Mouse (Mus musculus): ENCODE measurements at regions not wholly inside any gene's neighbourhood (a gene's known extent, or its start where the extent isn't known, plus 50 kb on each side); places are given as distances from the start of the nearest gene placed in this dataset.
"Not testable (repeated sequence)": the region's sequence is repeated elsewhere in the genome, so short reads cannot be mapped to it uniquely, and the experiment has no call there.

DNA sequence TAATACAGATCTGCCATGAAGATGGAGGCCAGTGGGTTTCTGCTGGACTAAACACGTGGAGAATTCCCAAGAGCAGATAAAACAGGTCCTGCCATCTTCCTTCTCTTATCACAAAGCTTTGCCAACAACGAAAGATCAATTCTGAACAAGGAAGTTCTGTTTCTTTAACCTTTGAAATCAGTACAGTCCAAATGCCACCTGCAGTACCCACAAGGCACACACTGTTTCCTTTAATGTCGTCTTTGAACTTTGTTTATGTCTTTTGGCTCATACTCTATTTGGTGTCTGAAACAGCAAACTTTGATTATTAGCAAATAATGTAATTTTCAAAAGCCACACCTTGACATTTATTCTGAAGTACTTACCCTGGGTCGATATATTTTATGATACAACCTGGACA is 536.5 kb downstream of the Bckdhb start:
- DNase-seq (ENCODE audit: low spot score in 2 of 2), result no peak

DNA sequence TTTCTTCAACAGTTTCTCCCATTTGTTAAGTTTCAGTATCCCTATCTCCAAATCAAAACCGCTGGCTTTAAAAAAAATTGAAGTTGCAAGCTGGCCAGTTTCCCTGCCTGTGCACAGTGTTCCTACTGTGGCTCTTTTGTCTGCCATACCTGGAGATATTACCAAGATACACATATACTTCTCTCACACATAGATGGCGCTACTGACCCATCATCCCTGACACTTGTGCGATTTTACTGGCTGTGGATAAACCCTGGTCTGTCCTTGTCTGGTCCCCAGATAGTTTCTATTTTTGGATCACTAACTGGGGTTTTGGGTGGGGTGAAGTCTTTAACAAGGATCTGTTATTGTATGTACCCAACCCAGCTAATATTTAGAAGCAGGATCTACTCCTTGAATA is 541.8 kb downstream of the Bckdhb start:
- peak in 1 of 2 experiments; percentile 17 for DNase-seq (ENCODE audit: low spot score in 2 of 2)

DNA sequence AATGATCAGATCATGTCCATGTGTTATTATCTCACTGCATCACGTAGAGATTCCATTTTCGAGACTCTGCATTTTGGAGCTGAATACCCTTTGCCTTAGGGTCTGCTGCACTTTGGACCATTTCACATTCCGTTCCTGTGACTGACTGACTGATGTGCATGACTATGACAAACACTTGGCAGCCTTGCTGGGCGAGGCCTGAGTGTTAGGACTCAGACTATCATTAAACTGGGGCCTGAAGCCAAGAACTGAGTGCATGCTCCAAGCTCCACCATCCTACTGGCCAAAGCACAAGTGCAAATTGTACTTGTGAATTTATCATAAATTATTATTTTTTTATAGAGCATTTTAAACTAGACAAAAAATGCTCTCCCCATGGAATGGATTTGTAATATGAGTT is 547.8 kb downstream of the Bckdhb start:
- DNase-seq (ENCODE audit: low spot score in 2 of 2), result no peak

DNA sequence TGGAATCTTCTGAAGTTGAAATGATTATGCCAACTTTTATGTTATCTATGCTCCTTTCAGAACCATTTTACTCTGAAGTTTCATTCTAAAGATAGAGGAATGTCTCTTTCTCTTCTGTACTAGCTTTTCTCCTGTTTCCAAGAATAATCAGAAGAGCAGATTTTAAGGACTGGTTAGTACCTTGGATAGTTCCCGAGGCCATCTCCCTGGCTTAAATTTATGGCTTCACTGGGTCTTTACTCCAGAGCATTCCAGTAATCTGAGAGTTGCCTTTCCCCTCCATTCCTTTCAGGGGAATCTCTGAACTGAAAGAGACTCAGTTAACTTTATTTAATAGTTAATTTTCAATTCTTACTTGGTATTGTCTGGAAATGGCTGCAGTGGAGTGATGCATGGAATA is 551.0 kb downstream of the Bckdhb start:
- no peak for DNase-seq (ENCODE audit: low spot score in 2 of 2)

DNA sequence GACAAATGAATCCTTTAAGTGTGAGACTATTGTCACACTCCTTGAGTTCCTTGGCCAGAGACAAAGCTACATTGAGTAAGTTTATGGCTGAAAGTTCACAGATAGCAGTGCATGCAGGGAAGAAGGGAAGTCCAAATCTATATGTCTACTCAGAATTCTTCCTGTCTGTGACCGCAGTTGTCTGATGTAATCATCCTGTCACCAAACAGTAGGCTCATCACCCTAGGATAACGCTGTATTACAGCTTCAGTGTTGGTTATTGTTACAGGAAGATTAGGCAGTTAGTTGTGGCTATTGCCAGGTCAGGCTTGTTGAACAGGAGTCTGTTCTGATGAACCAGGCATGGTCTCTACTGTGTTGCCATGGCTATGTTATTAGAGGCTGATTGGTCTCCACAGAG is 574.6 kb downstream of the Bckdhb start:
- no peak for DNase-seq (ENCODE audit: low spot score in 2 of 2)

DNA sequence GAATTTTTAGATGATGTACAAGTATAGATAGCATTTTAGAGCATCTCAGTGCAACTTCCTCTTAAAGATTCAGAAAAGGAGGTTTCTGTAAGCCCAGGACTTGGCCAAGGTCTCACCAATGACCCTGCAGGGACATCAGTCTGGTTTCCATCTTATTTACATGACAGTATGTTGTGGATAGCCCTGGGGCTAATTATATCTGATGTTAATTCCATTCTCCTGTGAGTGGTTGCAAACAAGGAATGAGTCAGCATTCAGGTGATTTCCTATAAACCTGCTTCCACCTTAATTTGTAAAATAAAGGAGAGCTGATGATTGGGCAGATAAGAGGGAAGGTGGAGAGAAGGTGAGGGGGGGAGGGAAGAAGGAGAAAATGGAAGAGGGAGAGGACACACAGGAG is 578.0 kb downstream of the Bckdhb start:
- not testable (repeated sequence) for DNase-seq (ENCODE audit: low spot score in 2 of 2)

DNA sequence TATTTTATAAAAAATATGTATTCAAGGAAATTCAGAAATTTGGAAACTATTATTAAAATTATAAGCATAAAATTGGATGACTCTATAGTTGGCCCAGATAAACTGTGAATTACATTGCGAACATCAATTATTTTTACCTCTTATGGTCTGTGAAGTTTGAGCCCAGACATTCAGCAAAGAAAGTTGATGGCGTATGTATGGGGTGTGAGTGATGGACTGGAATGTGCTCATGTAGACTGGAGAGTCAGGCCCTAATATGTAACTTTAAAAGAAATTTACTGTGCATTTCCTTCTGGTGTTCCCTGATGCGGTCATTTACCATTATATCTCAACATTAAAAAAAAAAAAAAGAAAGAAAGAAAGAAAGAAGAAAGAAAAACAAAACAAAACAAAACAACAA is 592.1 kb downstream of the Bckdhb start:
- DNase-seq (ENCODE audit: low spot score in 2 of 2), result no peak

DNA sequence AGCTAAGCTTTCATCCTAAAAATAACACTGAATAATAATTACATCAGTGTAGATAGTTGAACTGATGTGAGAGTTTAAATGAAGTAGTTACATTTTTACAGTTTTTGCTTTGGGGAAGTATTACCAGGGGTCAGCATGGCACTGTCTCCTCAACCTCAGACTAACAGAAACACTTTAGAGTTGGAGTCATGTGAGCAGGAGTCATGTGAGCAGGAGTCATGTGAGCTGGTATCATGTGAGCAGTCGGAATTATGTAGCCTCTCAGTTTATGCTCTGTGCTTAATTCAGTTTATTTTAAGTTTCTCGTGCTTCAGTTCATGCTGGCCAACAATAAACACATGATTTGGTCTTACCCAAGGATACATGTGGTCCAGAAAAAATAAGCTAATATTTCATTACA is 620.5 kb downstream of the Bckdhb start:
- DNase-seq (ENCODE audit: low spot score in 2 of 2), result no peak

DNA sequence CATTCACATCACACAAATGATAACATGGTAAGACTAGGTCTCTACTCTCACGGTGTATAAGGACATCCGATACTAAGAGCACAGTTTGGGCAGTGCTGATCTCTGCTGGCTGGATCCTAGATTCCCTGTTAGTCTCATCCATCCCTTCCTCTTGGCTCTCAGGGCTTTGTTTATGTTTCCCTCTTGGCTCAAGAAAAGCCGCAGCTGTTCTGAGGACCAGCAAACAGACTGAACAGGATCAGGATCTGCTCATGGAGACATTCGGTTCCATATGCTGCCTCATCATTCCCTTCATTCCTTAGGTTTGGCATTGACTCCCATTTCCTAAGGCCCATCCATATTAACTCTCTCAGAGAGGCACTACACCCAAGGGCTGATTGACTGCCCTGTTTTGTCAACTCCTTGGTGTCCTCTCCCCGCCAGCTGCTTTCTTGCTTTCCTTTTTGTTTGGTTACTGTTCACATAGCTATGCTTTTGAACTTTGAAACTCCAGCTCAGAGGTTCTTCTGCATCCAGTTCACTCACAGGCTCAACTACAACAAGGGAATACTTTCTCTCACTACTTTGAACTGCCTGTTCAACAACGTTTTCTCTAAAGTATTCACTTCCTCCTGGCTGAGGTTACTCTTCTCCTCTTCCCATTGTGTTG is 623.2 kb downstream of the Bckdhb start:
- no peak for DNase-seq (ENCODE audit: low spot score in 2 of 2)

DNA sequence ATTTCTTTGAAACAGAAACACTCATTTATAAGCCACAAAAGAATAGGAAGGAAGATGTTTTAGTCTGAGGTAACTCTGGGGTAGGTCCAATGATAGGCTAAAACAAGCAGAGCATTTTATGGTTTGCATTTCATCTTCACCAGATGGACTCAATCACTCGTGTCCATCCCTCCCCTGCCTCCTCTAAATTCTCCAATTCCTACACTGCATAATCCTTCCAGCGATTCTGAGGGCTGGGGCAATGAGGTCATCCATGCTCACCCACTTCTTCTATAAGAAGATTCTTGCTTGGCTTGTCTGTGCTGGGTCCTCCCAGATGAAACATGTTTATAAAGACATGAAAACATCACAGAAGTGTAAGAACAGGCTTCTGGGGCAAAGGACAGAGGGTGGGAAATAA is 630.3 kb downstream of the Bckdhb start:
- no peak for DNase-seq (ENCODE audit: low spot score in 2 of 2)

DNA sequence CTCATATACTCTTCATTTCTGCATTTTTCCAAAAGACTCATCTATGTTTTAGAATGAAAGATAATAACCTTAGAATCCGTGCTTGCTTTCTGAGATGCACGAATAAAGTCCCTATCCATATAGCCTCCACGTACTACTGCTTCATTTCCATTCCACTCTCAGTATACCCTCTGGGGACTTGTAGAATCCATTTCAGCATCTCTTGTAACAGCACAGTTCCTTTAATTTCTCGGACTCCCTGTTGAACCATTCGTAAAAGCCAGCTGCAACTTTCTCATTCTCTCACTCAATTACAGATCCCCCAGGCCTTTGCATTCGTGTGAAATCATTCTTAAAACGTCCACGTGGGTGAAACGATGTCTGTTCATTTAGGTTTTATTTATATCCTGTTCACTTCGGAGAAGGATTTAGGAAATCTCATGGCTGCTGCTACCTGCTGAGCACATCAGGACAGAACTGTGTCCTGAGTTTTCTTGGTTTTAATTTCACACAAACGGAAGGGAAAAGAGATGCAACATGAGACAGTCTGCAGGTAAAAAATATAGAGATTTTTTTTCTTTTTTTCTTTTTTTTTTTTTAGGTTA is 631.4 kb downstream of the Bckdhb start:
- no peak for DNase-seq (ENCODE audit: low spot score in 2 of 2)

DNA sequence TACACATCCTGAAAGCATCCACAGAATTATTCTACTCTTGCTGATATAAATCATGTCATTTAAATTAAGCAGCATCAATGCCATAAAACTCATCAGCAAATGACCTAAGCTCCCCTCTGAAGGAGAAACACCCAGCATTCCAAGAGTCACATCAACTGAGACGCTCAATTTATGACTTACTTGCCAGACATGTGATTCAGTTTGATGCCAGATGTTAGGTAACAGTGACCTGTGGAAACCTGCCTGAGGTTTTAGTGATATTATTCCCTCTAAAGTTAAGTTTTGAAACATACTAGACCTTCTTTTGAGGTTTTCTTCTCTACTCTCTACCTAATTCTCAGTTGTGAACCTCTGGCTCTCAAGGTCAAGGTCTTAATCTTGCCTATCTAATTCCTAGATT is 633.4 kb downstream of the Bckdhb start:
- DNase-seq (ENCODE audit: low spot score in 2 of 2), result no peak

DNA sequence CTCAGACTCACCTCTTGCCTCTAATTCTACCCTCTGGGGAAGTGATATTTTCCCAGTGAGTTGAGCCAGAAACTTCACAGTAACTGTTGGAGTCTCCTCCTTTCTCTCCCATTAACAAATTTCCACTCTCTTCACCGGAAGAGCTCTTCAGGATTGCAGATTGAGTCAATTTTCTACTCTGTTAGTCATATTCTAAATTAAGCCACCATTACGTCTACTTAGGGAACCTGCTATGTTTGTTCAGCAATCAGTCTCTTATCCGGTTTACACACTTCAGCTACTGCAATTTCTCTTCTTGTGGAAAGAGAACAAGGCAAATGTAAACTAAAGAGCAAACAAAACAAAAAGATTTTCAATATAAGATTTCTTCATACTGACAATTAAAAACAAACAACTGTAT is 644.6 kb downstream of the Bckdhb start:
- no peak for DNase-seq (ENCODE audit: low spot score in 2 of 2)

DNA sequence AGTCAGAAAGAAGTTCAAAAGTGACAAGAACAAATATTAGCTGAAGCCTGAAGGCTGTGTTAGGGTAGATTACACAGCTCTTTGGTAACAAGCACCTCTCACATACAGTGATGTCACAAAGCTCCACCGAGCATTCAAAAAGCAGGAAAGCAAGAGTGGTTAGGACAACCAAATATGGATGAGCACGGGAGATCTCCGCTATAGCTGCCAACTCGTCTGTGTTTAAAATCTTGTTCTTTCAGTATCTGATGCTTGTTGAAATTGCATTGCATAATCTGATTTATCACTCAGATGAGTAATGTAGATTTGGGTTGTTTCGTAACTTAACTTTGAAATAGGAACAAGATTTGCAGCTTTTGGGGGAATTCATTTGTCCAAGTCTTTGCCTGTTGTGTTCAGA is 652.8 kb downstream of the Bckdhb start:
- DNase-seq (ENCODE audit: low spot score in 2 of 2), result no peak

DNA sequence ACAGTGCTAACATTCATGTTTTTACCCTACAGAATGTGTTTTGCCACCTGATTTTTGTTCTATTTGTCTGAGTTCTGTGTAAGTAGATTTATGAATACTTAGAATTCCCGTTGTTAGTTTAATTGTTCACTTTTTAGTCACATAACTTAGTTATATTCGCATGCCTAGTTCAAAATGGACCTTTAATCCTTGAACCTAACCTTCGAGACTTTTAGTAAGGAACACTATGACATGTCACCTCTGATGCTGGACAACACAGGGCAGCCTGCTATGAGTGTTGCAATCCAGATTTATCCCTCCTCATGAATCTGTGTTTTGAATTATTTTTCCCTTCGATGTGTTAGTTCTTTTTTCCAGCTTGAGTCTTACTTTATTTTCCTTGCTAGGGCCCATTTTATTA is 662.8 kb downstream of the Bckdhb start:
- no peak for DNase-seq (ENCODE audit: low spot score in 2 of 2)

DNA sequence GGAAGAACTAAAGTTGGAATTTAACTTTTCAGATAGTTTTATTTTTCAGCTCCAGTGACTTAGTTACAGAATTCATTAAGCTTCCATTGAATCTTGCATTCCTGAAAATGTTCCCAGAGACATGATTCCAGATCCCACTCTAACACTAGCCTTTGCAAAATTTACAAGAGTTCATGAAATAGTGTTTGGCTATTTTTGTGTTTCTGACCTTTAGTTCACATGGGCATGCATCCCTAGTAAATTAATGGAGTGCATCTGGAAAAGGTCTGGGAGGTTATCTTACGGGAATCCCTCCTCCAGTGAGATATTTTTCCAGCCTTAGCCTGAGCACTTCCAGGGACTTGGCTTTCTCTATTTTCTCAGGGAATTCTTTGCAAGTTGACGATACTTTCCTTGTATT is 669.8 kb downstream of the Bckdhb start:
- DNase-seq (ENCODE audit: low spot score in 2 of 2), result no peak

Measured in layer of hippocampus, postnatal 10 days (tissue).